Mouse (Mus musculus): ENCODE measurements around the gene Trpm2. TPM values are rescaled to one million over a fixed set of nuclear protein-coding genes. Genes with fewer than 3 reads are reported as not detected.

Trpm2 gene
- total and polyA plus RNA-seq, 3 experiments: 0.14 to 4.1 (median 0.55) TPM

DNA sequence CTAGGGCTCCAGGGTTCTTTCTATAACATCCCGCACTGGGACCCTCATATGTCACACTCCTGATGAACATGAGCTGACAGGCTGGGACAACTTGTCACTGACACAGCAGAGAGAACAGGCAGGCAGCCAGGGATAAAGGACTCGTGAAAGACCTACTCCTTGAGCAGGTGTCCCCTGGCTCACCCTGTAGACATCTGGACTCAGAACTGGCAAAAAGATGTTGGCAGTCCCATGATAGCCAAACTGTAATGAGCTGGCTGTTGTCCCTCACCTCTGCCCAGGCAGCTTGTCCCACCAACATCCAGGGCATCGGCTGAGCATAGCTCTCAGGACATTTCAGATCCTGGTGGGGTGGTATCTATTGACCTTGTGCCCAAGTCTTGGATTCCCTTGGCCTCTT lies 25.3 kb upstream of the Trpm2 start:
- no peak for DNase-seq (ENCODE audit: low spot score)
- ATAC-seq (ENCODE audit: extremely low read depth, insufficient number of reproducible peaks, low FRiP score, poor library complexity, severe bottlenecking): no peak
- TF ChIP-seq TAL1 (conservative IDR thresholded peaks at IDR 0.05; ENCODE audit: low read depth, low read length) (no peak), CTCF (IDR thresholded peaks at IDR 0.05; ENCODE audit: low read depth, low read length) (no peak), GATA2 (IDR thresholded peaks at IDR 0.05; ENCODE audit: borderline replicate concordance, low read depth, low read length) (no peak), POLR2AphosphoS5 (IDR thresholded peaks at IDR 0.05; ENCODE audit: insufficient replicate concordance, low read depth, low read length) (no peak), GATA1 (IDR thresholded peaks at IDR 0.05; ENCODE audit: borderline replicate concordance, low read length) (no peak)
- no peaks in the 10 kb centered on the region for H3K9me3 ChIP-seq (replicated peaks)
- H3K4me1 ChIP-seq (ENCODE audit: insufficient read depth, low read depth, low read length): 0 out of 2 replicates have a peak, but pooled peaks cover 9% of the 10 kb centered on the region
- peaks cover 100% of the 10 kb centered on the region for H3K36me3 ChIP-seq (replicated peaks)
- no peaks in the 10 kb centered on the region for H3K27me3 ChIP-seq (ENCODE audit: insufficient read depth, low read length)
- no peak overlapping the region for H3K4me3 ChIP-seq (ENCODE audit: low read depth, low read length)

DNA sequence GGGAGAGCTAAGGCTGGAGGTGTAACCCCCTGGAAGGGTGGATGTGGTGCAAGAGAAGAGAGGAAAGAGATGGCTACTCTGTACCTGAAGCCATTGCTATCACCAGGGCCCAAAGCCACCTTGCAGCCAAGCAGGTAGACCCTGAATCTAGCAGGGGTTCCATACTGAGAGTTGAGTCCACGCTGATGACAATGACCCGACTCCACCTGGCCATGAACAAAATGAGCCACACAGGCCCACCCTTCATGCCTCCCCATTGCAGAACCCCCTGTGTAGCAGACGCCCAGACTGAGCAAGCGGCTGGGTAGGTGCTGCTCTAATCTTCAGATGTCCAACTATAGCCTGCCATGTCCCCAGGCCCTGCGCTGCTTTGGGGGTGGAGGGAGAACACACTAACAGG lies 15.4 kb upstream of the Trpm2 start:
- ATAC-seq (ENCODE audit: extremely low read depth, insufficient number of reproducible peaks, low FRiP score, poor library complexity, severe bottlenecking): no peak
- H3K4me1 ChIP-seq (ENCODE audit: insufficient read depth, low read depth, low read length): peaks cover 24% of the 10 kb centered on the region; the same call in 1 of the 2 replicates
- no peak for DNase-seq (ENCODE audit: low spot score)
- no peaks in the 10 kb centered on the region for H3K9me3 ChIP-seq (replicated peaks)
- no peak overlapping the region for H3K4me3 ChIP-seq (ENCODE audit: low read depth, low read length)
- no peaks in the 10 kb centered on the region for H3K27me3 ChIP-seq (ENCODE audit: insufficient read depth, low read length)
- TF ChIP-seq GATA1 (IDR thresholded peaks at IDR 0.05; ENCODE audit: borderline replicate concordance, low read length): no peak
- TF ChIP-seq POLR2AphosphoS5 (IDR thresholded peaks at IDR 0.05; ENCODE audit: insufficient replicate concordance, low read depth, low read length): peak; percentile 72
- peaks cover 89% of the 10 kb centered on the region for H3K36me3 ChIP-seq (replicated peaks)

DNA sequence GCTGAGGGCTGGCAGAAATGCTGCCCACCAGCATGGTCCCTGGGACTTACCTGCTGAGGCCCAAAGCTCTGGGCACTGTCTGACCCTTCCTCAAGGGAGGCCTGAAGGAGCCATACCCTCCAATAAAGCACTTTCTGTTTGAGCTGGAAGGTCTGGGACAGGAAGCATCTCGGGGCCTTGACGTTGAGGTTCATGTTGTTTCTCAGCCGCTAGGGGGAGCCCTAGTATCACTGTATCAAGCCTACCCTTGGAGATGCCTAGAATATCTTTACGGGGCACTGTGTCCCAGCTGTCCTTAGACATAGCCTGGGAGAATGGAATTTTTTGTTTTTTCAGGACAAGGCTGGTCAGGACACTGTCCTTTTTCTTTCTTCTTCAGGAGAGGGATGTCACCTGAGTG lies 14.3 kb upstream of the Trpm2 start:
- Histone ChIP-seq H3K4me1 (ENCODE audit: insufficient read depth, low read depth, low read length) (peaks cover 23% of the 10 kb centered on the region; the same call in 1 of the 2 replicates), H3K9me3 (replicated peaks) (no peaks in the 10 kb centered on the region), H3K36me3 (replicated peaks) (peaks cover 89% of the 10 kb centered on the region), H3K4me3 (ENCODE audit: low read depth, low read length) (no peak overlapping the region), H3K27me3 (ENCODE audit: insufficient read depth, low read length) (no peaks in the 10 kb centered on the region)
- TF ChIP-seq CTCF (IDR thresholded peaks at IDR 0.05; ENCODE audit: low read depth, low read length) (peak; percentile 78), POLR2AphosphoS5 (IDR thresholded peaks at IDR 0.05; ENCODE audit: insufficient replicate concordance, low read depth, low read length) (no peak), GATA1 (IDR thresholded peaks at IDR 0.05; ENCODE audit: borderline replicate concordance, low read length) (no peak)
- ATAC-seq (ENCODE audit: extremely low read depth, insufficient number of reproducible peaks, low FRiP score, poor library complexity, severe bottlenecking) (peak; percentile 62; the same call in 1 of the 2 replicates), DNase-seq (ENCODE audit: low spot score) (peak; percentile 87)

DNA sequence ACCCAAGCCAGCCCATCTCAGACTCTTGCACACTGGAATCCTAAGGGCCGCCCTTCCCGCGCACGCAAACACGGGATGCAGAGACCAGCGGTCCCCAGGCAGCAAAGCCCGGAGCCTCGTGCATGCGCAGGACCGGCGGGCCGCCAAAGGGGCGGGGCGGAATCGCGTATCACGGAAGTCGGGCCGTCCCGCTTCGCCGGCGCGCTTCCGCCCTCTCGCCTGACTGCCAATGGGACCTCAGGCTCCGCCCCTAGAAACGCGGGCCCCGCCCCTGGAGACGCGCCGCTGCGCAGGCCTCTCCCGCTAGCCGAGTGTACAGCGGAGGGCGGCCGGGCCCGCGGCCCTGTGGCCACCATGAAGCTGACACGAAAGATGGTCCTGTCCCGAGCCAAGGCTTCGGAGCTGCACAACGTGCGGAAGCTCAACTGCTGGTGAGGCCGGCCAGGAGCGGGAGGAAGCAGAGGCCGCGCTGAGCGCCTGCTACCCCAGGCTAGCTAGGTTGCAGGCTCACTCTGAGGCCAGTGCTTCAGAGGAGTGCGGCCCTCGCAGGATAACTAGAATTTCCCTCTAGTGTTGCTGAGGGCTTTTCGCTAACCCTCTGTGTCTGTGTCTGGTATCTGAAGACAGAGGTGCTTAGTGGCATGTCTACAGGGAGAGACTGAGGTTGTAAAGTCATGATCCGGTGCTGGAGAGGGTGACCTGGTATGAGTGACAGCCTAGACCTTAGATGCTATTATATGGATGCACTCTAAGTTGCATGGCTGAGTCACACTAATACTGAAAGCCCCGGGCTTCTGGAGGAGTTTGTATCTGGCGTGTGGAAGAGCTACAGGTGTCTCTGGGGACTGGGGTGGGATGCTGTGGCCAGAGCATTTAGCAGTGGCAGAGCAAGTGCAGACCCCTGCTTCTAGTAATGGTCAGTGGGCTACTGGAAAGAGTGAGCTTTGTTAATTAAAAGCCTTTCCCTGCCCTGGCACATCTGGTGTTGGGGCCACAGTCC lies 8.3 kb upstream of the Trpm2 start, which contains the start of gene 1810043G02Rik:
Gene 1810043G02Rik (plus strand): TSS at position 174 of the 1,000 bp plus-strand sequence.
- Histone ChIP-seq H3K4me1 (ENCODE audit: insufficient read depth, low read depth, low read length) (peaks cover 29% of the 10 kb centered on the region), H3K9me3 (replicated peaks) (no peaks in the 10 kb centered on the region)

DNA sequence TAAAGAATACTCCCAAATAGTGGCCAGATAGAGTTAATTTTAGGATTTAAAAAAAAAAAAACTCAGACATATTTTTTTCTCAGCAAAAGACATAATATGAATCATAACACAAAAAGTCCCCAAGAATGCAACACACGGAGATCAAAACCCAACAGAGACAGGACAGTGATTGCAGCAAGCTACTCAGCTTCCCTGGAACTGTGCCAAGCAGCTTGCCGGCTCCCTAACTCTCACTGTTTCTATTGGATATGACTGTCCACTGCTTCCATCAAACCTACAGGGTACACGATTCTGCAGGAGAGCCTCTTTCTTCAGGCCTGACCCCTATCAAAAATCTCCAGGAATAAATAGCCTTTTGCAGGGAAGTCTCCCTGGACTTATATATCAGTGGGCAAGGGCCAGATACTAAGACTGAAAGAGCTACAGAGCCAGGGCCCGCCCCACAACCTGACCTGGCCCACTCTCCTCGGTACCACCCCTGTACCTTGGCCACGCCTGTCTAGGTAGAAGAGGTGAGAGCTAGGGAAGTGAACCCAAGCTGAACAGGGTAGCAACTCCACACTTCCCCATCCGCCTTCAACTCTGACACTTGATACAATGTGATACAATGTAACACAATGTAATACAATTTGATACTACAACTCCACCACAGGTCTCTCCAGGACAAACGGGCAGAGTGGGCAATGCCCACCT lies 6.2 kb upstream of the Trpm2 start:
- H3K9me3 ChIP-seq (replicated peaks): no peaks in the 10 kb centered on the region
- H3K27me3 ChIP-seq (ENCODE audit: insufficient read depth, low read length): peaks cover 20% of the 10 kb centered on the region
- H3K36me3 ChIP-seq (replicated peaks): peaks cover 18% of the 10 kb centered on the region
- TF ChIP-seq GATA1 (IDR thresholded peaks at IDR 0.05; ENCODE audit: borderline replicate concordance, low read length): no peak
- no peak for TF ChIP-seq POLR2AphosphoS5 (IDR thresholded peaks at IDR 0.05; ENCODE audit: insufficient replicate concordance, low read depth, low read length)
- no peak for TF ChIP-seq TAL1 (conservative IDR thresholded peaks at IDR 0.05; ENCODE audit: low read depth, low read length)
- no peak for TF ChIP-seq GATA2 (IDR thresholded peaks at IDR 0.05; ENCODE audit: borderline replicate concordance, low read depth, low read length)
- TF ChIP-seq CTCF (IDR thresholded peaks at IDR 0.05; ENCODE audit: low read depth, low read length): no peak
- no peak overlapping the region for H3K4me3 ChIP-seq (ENCODE audit: low read depth, low read length)
- DNase-seq (ENCODE audit: low spot score) (no peak), ATAC-seq (ENCODE audit: extremely low read depth, insufficient number of reproducible peaks, low FRiP score, poor library complexity, severe bottlenecking) (no peak)
- H3K4me1 ChIP-seq (ENCODE audit: insufficient read depth, low read depth, low read length): peaks cover 32% of the 10 kb centered on the region

More for the DNA sequence above, 8.3 kb upstream of the Trpm2 start, which contains the start of gene 1810043G02Rik:
- TF ChIP-seq GATA1 (IDR thresholded peaks at IDR 0.05; ENCODE audit: borderline replicate concordance, low read length): no peak
- no peak for TF ChIP-seq CTCF (IDR thresholded peaks at IDR 0.05; ENCODE audit: low read depth, low read length)
- TF ChIP-seq TAL1 (conservative IDR thresholded peaks at IDR 0.05; ENCODE audit: low read depth, low read length): no peak
- no peak for TF ChIP-seq GATA2 (IDR thresholded peaks at IDR 0.05; ENCODE audit: borderline replicate concordance, low read depth, low read length)
- TF ChIP-seq POLR2AphosphoS5 (IDR thresholded peaks at IDR 0.05; ENCODE audit: insufficient replicate concordance, low read depth, low read length): no peak
- peaks cover 18% of the 10 kb centered on the region for H3K27me3 ChIP-seq (ENCODE audit: insufficient read depth, low read length)
- peak; percentile 97 for DNase-seq (ENCODE audit: low spot score)
- ATAC-seq (ENCODE audit: extremely low read depth, insufficient number of reproducible peaks, low FRiP score, poor library complexity, severe bottlenecking): peak; percentile 88
- H3K36me3 ChIP-seq (replicated peaks): peaks cover 36% of the 10 kb centered on the region
- H3K4me3 ChIP-seq (ENCODE audit: low read depth, low read length): peak within 1 kb of the TSS; percentile 83

DNA sequence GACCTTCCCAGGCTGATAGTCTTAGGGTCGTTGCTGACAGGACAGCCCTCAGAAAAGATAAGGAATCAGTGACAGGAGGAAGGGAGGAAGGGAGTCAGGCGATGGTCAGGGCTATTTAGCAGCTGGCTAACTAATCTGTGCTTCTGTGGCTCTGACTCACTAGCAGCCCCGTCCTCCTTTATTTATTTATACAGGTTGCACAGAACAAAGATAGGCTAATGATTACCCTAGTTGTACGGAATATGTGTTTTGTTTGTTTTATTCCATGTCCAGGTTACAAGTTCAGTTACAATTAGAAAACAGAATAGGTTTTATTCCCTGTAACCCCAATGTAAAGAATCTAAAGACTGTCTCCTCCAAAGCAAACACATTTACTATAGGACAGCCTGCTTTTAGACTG lies 5.3 kb upstream of the Trpm2 start:
- DNase-seq (ENCODE audit: low spot score): no peak
- Histone ChIP-seq H3K4me1 (ENCODE audit: insufficient read depth, low read depth, low read length) (peaks cover 32% of the 10 kb centered on the region), H3K9me3 (replicated peaks) (no peaks in the 10 kb centered on the region), H3K36me3 (replicated peaks) (peaks cover 11% of the 10 kb centered on the region), H3K4me3 (ENCODE audit: low read depth, low read length) (no peak overlapping the region), H3K27me3 (ENCODE audit: insufficient read depth, low read length) (peaks cover 23% of the 10 kb centered on the region)
- TF ChIP-seq TAL1 (conservative IDR thresholded peaks at IDR 0.05; ENCODE audit: low read depth, low read length): no peak
- TF ChIP-seq GATA2 (IDR thresholded peaks at IDR 0.05; ENCODE audit: borderline replicate concordance, low read depth, low read length): no peak
- no peak for TF ChIP-seq CTCF (IDR thresholded peaks at IDR 0.05; ENCODE audit: low read depth, low read length)
- no peak for TF ChIP-seq POLR2AphosphoS5 (IDR thresholded peaks at IDR 0.05; ENCODE audit: insufficient replicate concordance, low read depth, low read length)
- no peak for TF ChIP-seq GATA1 (IDR thresholded peaks at IDR 0.05; ENCODE audit: borderline replicate concordance, low read length)
- ATAC-seq (ENCODE audit: extremely low read depth, insufficient number of reproducible peaks, low FRiP score, poor library complexity, severe bottlenecking): no peak
